Mouse (Mus musculus) bone marrow macrophage, adult 2 months (primary cell): ENCODE results near the gene Fut8.

Experiments
- CTCF ChIP-seq: IDR thresholded peaks from 2 replicates; pipeline ENCODE4 v1.5.1; 2012; ENCODE audit warnings: low read depth, mild to moderate bottlenecking, low read length, moderate library complexity
- POLR2A ChIP-seq: IDR thresholded peaks from 2 replicates; pipeline ENCODE4 v1.6.1; 2012; ENCODE audit warnings: mild to moderate bottlenecking, low read depth, low read length, borderline replicate concordance

GRCm38 (mm10) chr12:77510758-77511157, 272.8 kb downstream of the Fut8 start:
- TF ChIP-seq POLR2A = no peak
- no peak for TF ChIP-seq CTCF
